Mouse (Mus musculus) left cerebral cortex, postnatal 10 days (tissue): ENCODE results near the gene Elavl2. TPM values are rescaled to one million over a fixed set of nuclear protein-coding genes. Genes with fewer than 3 reads are reported as not detected.
"Not testable (repeated sequence)": the region's sequence is repeated elsewhere in the genome, so short reads cannot be mapped to it uniquely, and the experiment has no call there.

ENCODE experiments used
- DNase-seq, 2 experiments: peaks; one replicate each; pipeline ENCODE4 v3.0.0; 2021 to 2022; ENCODE audit warnings: low spot score in 2 of 2, mixed read lengths in 1 of 2; ENCODE audit errors: extremely low spot score in 1 of 2
- intact Hi-C: fragments of 180-260 bp; cut with DNase I; formaldehyde crosslinking; loops from one replicate; pipeline ENCODE4 v1.15.1; 2025
- total RNA-seq, 2 experiments: library from RNA; stranded (reverse); gene quantifications; 2 replicates each; pipeline ENCODE4 v1.2.3; 2021

The Elavl2 gene
- total RNA-seq, 2 experiments from 2014 or later: 130 to 134 TPM

DNA sequence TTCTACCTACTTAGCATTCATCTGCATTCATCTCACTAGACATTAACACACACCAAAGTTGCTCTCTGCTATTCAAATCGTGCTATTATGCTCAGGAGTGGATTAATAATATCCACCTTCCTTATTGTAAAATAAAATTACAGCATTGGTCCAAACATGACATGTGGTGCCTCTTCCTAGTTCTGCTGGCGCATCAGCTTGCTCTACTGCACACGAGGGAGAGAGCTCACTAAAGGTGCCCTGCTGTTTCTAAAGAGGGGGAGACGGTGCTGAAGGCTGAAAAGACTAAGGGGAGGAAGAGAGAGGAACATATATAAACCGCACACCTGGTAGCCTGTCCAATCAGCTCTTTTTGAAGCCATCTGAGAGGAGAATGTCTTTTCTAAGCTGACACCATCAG, 38.1 kb downstream of the Elavl2 start:
- intact Hi-C loops: no loop called here
- DNase-seq: no peak

DNA sequence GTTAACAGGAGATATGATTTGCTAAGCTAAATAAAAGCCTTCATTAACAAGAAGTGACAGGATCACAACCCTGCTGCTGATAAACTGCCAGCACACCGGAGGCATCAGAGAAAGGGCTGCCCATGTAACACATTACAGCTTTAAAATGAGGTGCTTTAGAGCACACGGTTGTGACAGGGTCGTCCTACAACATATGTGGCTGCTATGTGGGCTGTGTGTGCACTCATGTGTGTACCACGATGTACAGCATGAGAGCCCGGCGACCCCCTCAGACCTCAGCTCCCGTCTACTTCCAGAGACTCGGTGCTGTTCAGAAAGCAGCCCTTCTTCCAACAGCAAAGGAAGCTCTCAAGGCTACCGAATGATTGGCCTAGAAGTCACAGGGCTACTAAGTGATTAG, 47.4 kb downstream of the Elavl2 start:
- no peak for DNase-seq
- intact Hi-C loops: no loop called here

DNA sequence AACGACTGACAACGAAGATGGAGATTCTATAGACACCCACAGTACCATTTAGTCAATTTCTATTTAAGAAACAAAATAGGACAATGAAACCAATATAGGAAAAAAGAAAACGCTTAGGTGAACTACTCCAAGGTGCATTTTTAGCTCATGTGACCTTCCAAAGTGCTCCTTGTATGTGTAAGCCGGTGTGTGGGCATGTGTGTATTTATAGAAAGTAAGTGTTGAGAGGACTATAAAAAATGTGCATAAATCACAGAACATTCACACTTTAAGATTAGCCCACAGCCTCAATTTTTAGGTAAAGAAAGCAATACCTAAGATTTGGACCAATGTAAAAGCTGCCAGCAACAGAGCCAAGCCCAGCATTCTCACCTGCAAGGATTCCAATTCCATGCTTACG, 51.0 kb downstream of the Elavl2 start:
- intact Hi-C loops: no loop called here
- no peak for DNase-seq

DNA sequence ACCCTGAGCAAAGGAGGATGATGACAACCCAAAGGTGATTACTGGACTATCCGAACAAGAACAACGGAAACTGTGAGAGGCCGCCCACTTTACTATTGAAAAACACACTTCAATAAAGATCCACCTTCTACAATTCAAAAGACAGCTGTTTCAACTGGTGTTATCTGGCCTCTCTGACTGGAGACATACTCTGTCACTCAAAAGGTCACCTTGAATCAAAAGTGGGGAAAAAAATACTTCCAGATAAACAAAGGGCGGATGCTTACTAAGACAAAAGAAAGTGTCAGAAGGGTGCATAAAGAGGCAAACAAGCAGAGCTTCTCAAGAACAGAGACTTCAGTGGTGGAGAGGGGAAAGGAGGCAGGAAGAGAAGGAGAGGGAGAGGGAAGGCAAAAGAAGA, 66.4 kb downstream of the Elavl2 start:
- DNase-seq: no peak
- intact Hi-C loops: no loop called here

DNA sequence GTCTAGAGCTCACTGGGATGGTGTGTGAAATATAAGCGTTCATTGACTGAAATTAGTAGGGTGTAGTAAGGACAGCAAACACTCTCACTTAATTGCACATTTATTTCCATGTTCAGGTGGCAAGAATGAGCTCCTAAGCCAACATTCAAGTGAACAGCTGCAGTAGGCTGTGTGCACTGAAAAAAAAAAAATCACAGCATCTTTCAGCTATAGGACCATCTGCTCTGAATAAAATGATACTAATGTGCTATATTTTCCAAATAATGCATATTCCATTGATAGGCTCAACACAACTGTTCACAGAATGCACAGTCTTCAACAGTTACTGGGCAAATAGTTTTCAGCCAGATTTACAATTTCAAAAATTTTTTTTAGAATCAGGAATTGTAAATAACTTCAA, 89.8 kb downstream of the Elavl2 start:
- no peak for DNase-seq
- intact Hi-C loops: no loop called here

DNA sequence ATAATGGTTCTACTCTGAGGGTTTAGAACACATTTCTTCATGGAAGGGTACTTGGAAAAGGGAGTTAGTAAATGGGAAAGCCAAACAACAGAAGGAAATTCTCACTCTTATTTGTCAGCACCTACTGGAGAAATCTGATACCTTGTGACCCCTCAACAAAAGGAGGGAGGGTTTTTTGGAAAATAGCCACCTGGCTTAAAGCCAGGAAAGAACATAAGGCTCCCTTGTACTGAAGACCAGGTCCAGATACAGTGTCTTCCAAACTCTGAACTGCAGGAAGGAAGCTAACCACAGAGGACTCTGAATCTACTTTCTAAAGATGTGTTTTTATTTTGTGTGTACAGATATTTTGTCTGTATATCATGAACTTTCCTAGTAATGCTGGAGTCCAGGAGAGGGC, 102.9 kb downstream of the Elavl2 start:
- intact Hi-C loops: no loop called here

DNA sequence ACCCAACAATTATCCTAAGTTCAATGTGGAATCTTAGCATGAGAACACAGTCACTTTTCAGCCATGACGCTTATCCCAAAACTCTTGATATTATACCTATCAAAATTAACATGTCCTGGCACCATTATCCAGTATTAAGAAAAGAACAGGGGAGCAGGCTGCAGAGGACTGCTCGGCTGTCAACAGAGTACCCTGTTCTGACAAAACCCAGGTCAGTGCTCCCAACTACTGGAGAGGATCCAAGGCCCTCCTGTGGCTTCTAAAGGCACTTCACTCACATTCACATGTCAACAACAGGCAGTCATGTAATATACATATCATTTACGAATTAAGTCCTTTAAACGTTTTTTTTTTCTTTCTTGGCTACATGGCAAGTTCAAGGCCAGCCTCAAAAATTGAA, 105.3 kb downstream of the Elavl2 start:
- no peak for DNase-seq
- intact Hi-C loops: no loop called here

More for the DNA sequence above, 102.9 kb downstream of the Elavl2 start:
- DNase-seq: no peak

DNA sequence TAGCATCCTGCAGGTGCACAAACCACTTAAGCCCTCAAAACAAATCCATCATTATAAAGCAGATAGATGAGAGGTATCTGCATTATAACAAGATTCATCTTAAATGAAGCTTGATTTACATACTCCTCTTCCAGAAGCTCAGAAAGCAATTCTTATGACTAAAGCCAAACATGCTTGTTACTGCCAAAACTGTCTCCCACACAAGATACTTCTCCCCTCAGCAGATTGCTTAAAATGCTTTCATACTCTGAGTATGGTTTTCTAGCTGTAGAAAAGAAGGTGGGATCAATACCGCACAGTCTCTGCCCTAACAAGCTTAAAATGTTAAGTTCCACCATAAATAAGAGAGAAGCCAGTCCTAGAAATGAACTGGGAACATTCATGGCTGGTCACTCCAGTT, 109.1 kb downstream of the Elavl2 start:
- intact Hi-C loops: loop anchor here (5.0 kb wide), 1 partner anchor 81 kb away; no protein-coding TSS in a partner anchor
- no peak for DNase-seq

DNA sequence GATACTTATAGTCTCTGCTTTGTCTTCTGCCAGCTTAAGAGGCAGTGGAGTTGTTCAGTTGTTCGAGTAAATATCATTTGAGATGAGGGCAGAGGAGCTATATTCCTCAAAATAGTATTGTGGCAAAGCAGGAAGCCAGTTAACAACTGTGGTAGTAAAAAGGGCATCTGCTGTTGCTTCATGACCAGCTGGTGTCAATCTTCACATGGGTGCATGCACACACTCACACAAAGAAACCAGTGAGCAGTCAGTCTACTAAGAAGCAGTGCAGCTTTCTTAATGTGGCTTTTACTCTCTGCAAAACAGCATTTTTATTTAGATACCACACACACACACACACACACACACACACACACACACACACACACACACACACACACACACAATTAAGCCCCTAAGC, 110.2 kb downstream of the Elavl2 start:
- intact Hi-C loops: loop anchor here (5.0 kb wide), 1 partner anchor 82 kb away; no protein-coding TSS in a partner anchor
- no peak for DNase-seq

DNA sequence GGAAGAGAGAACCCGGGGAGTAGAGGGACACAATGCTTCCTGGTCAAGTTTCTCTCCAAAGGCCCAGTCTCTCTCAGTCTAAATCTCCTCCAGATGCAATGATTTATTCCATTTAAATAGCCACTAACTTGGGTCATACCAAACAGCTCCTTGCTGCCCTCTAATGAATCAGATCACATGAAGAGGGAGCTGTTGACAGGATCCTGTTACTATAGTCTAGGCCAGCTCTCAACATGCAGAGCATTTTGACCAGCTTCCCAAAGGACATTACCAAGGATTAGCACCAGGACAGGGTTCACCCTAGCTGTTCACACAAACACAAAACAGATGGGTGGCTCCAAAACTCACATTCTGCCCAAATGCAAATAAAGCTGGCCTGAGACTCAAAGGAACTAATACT, 111.4 kb downstream of the Elavl2 start:
- DNase-seq: no peak
- intact Hi-C loops: no loop called here

DNA sequence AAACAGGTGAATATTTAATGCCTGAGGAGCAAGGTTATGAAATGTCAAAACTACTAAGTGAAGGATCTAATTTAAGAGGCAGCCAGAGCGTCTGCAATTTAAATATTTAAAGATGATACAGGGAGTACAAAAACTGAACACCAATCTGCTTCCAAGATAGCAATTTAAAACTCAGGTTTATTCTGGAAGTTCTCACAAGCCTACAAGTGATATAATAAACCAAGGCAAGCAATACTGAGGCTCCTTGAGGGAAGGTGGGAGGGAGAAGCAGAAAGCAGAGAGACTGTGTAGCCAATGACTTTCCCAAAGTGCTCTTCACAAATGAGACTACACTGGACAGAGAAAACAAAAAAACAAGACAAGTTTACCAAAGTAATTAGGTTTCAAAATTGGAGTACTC, 132.2 kb downstream of the Elavl2 start:
- DNase-seq: no peak
- intact Hi-C loops: no loop called here

DNA sequence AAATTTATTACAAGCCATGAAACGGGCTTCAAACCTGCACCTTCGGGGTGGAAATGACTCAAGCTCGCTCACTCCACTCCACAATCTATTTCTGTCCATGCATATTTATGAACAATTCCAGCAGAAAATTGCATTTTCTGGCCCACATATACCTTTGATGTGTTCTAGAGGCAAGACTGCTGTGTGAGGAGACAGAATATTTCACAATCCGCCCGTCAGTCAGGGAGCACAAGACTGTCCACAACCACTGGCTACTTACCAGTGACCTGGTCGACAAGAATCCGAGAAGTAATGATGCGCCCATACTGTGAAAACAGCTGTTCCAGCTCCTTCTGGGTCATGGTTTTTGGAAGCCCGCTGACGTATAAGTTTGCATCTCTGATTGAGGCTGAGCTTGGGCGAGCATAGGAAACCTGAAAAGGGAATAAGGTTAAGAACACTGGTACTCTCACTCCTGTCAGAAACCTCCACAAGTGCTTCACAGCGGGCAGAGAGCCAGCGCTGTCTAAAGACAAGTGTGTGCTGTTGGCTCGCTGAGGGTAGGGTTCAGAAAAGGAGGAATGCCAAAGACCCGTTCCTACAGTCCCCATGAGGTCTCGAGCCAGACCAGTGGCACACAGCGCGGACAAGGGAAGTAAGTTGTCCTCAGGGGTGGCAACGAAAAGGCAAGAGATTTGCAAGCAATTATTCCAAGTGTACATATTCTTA, 136.7 kb downstream of the Elavl2 start:
- DNase-seq: no peak
- intact Hi-C loops: no loop called here

DNA sequence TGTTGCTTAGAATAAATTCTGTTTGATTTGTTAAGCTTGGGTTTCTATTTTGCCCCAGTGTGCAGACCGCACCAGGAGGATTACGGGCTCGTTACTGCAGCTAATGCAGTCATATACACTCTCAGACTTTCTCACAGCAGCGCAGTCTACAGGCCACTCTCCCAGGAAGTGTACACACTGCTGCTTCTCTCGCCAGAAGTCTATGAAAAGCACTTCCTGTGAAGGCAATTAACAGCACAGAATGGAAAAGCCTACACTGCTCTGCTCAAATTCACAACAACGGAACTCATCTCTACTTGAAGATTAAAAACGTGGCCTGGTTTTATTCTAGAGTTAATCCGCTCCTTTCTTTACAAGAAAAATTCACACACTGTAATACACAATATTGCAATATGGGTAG, 137.7 kb downstream of the Elavl2 start:
- no peak for DNase-seq
- intact Hi-C loops: no loop called here

DNA sequence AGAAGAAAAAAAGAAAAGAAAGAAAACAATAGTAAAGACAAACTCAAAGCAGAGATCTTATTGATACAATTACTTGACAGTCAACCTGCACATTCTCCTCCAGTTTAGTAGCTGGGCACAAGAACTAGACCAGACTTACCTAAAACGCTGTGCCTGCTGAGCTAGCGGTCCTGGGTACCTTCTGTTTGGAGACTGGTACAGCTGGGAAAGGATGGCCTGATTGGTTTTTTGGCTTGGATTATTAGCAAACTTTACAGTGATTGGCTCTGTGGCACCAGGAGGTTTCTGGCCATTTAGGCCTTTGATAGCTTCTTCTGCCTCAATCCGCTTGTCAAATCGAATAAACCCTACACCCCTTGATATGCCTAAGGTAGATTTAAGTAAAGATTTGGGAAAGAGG, 140.0 kb downstream of the Elavl2 start:
- intact Hi-C loops: no loop called here
- no peak for DNase-seq

DNA sequence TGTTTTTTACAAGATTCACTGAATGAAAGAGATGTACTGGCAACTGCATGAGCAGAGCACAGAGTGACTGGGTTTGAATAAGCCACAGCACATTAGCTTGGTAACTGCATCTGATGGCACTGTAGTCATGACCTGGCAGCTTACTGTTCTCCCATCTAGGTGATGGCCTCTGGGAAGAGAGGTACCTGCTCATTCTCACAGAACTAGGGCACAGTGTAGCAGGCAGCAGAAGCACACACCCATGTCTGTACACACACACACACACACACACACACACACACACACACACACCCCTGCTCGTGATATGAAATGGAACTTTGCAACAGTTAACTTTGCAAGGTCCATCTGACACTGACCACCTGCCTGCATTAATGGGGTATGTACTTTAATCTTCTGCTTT, 151.9 kb downstream of the Elavl2 start:
- intact Hi-C loops: no loop called here
- DNase-seq: no peak

DNA sequence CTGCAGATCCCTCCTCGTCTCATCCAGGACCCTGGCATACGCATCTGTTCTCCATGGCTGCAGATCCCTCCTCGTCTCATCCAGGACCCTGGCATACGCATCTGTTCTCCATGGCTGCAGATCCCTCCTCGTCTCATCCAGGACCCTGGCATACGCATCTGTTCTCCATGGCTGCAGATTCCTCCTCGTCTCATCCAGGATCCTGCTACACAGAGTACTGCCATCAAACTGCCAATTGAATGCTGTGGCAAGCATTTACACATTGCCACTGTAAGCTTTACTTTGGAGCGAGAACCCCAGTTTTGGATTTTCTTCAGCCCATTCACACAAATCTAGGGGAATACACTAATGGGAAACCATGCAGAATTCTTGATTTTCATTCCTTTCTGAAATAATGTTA, 155.4 kb downstream of the Elavl2 start:
- DNase-seq, intact Hi-C loops: not testable (repeated sequence)

DNA sequence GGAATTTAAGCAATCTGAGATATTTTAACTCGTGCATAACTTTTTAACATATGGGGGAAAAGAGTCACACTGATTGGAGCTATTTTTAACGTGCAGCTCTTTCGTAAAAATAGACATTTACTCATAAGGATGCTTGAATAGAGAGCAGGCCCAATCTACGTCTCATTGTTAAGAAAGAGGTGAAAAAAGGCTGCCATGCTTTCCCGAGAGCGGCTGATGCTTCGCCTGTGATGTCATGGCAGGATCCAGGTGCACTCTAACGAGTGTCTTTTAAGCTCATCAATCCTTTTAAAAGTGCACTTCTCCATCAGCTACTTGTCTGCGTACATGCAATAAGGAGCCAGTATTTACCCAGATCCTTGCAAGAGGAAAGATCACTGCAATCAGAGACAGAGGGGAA, 156.0 kb downstream of the Elavl2 start:
- DNase-seq: no peak
- intact Hi-C loops: no loop called here

DNA sequence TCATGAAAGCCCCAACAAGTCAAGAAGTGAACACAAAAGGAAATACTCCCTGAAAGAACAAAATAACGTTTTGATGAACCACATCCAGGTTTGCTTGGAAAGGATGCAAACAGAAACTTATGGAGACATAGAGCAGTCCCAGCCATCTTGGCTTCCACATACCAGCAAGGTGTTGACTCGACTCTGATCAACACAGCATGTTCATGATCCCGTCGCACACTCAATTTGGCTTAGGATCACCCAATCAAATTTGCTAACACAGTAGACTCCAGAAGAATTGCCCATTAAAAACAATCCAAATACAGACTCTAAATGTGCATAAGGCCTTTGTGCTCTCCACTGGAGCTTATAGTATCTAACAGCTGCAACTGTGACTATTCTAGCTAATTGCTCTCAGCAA, 156.7 kb downstream of the Elavl2 start:
- intact Hi-C loops: no loop called here

DNA sequence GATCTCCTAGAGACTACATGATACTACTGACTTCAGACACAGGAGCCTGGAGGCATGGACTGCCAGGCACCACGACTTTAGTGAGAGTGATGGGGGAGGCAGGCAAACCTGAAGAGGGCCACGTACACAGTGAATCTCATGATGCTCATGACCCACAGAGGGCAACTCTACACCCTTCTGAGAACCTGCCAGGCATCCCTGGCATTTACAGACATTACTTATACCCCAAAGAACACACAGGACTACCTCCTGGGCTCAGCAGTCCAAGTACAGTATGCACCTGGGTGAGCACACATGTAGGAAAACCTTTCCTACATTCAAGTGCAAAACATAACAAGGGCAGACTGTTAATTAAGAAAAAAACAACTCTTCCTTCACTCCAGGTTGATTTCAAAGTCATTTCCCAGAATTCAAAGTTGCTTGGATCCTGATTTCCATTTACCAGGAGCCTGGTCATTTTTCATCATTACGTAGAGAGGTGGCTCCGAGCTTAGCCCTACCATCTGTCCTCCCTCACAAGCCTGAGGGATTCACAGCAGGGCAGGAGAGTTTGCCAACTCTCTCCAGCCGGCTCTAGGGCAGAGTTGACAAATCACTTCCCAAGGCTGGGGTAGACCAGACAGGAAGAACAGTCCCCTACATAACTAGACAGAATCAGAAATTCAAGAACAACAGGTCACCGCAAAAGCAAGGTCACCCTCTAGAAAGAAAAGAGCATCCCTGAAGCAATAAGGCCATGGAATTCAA, 161.7 kb downstream of the Elavl2 start:
- intact Hi-C loops: loop anchor here (10.0 kb wide), 1 partner anchor 136 kb away; no protein-coding TSS in a partner anchor
- no peak for DNase-seq

More for the DNA sequence above, 156.7 kb downstream of the Elavl2 start:
- DNase-seq: no peak

DNA sequence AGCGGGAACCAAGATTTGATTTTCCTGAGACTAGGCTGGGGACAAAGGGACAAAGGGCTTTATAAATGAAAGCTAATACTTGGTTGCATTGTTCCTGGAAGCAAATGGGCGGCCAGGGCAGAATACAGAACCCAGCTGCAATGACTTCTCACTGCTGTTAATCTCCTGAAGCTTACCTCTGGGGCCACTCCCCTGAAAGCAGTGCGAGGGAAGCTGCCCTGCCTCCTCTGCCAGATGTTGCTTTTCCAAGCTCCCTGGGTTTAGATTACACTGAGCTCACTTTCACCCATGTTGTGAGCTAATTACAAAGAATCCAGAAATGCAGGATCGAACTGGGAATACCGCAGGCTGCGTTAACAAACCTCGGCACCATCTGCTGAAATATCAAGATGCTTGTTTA, 163.6 kb downstream of the Elavl2 start:
- intact Hi-C loops: loop anchor here (10.0 kb wide), 1 partner anchor 138 kb away; no protein-coding TSS in a partner anchor
- DNase-seq: no peak
